Mouse (Mus musculus): ENCODE results near the gene Patj. TPM values are rescaled to one million over a fixed set of nuclear protein-coding genes. Genes with fewer than 3 reads are reported as not detected.

Gene Patj
- polyA plus RNA-seq, 1 experiment: not detected

DNA sequence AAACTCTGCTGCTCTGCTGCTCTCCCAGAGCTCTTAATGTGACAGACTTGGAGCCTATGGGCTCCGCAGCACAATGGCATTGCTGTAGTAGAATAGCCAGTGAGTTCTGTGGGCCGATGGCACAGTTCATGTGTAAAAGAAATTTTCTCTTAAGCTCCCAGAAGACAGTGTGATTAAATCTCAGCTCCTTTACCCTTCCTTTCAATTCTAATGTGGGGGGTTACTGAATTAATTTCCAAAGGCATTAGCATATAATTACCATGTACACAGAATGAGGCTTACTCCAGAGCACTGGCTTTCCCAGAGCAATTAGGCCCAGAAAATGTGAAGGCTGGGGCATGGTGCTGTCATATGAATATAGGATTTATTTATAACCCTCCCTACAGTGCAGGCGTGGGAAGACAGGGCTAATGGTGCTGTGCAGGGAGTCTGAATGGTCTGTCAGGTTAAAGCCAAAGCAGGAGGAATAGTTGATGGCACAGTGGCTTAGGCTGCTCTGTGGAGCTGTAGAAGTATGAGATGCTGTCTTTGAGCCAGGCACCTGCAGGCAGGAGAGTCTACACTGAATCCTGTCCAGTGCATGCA lies 182.5 kb downstream of the Patj start:
- no peak for TF ChIP-seq GATA1 (IDR thresholded peaks at IDR 0.05; ENCODE audit: low read length)

GRCm38 (mm10) chr4:98581456-98581855 lies 185.9 kb downstream of the Patj start:
- no peak for TF ChIP-seq GATA1 (IDR thresholded peaks at IDR 0.05; ENCODE audit: low read length)

GRCm38 (mm10) chr4:98584023-98584422 lies 188.4 kb downstream of the Patj start:
- no peak for TF ChIP-seq GATA1 (IDR thresholded peaks at IDR 0.05; ENCODE audit: low read length)

DNA sequence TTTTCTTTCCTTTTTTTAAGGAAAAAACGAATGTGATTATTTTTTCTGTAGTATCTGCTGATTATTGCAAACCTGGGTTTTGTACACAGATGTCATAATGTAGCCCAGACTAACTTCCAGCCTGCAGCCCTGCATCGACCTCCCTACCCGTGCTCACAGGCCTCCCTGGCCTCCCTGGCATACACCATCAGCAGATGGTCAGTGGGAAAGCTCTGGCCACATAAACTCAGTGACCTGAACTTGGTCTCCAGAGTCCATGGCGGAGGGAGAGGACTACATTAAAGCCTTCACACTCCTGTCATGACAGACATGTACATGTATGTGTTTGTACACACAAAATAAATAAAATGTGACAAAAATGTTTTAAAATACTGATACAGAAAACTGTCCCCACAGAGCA lies 190.7 kb downstream of the Patj start:
- TF ChIP-seq GATA1 (IDR thresholded peaks at IDR 0.05; ENCODE audit: low read length): no peak

- no peak for TF ChIP-seq GATA1 (IDR thresholded peaks at IDR 0.05; ENCODE audit: low read length)
These were observed 192.1 kb downstream of the Patj start for GRCm38 (mm10) chr4:98587686-98588085.

DNA sequence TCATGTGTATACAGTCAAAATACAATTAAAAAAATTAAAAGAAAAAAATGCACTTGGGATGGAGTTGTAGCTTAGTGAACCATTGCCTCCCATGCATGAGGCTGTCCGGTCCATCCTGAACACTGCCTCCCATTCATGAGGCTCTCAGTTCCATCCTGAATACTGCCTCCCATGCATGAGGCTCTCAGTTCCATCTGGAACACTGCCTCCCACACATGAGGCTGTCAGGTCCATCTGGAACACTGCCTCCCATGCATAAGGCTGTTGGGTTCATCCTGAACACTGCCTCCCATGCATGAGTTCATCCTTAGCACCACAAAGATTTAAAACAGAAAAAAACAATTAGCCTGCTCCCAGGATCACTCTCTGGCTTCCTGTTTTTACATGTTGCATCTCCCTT lies 198.4 kb downstream of the Patj start:
- TF ChIP-seq GATA1 (IDR thresholded peaks at IDR 0.05; ENCODE audit: low read length): no peak

DNA sequence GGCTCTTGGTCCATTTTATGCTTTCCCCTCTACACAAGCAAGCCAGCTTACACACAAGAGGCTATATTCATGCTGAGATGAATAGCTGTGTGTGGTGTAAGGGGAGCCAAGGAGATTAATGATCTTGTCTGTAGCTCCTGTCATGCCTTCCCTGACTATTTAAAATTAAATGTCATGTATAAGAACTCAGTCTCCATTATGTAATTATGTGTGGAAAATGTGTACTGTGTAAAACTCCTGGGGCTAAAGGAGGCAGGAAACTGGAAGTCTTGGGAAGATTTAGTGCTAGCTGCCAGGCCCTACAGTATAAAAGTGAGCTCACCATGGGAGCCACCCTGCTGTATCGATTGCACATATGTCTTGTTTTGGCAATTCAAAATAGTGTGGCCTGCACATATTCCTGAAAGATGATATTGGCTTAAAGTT lies 203.0 kb downstream of the Patj start:
- no peak for TF ChIP-seq GATA1 (IDR thresholded peaks at IDR 0.05; ENCODE audit: low read length)

DNA sequence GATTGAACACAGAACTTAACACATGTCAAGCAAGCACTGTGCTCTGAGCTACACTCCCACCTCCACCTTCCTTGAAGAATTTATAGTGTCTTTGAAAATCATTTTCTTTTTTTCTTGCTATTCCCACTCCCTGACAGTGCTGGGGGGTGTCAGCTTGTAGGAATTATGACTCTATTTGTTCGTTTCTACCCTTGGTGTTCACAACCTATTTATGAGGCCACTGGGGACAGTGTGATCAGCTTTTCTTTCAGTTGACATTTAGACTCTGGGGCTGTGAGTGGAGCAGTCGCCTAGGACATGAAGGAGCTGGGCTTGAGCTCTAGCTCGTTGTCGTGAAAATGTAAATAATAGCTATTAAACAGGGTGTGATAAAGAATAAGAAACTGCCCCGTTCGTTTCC lies 203.8 kb downstream of the Patj start:
- TF ChIP-seq GATA1 (IDR thresholded peaks at IDR 0.05; ENCODE audit: low read length): no peak

DNA sequence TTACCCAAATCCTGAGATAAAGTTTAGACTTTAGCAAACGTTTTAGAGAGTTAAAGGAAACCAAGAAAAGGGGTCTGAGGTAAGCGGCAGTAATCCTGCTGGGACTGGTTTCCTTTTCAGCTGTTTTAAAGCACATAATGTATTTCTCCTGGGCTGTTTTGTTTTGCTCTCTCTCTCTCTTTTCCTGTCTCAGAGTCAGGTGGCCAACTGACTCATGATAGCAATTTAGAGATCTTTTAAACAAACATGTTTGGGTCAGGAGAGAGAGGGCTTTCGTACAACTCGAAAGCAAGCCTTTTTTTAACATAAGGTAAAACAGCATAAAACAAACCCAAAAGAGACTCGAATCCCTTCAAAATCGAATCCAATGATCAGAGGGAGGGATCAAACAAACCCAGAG lies 207.5 kb downstream of the Patj start:
- no peak for TF ChIP-seq GATA1 (IDR thresholded peaks at IDR 0.05; ENCODE audit: low read length)

GRCm38 (mm10) chr4:98610501-98610900 lies 214.9 kb downstream of the Patj start:
- no peak for TF ChIP-seq GATA1 (IDR thresholded peaks at IDR 0.05; ENCODE audit: low read length)

DNA sequence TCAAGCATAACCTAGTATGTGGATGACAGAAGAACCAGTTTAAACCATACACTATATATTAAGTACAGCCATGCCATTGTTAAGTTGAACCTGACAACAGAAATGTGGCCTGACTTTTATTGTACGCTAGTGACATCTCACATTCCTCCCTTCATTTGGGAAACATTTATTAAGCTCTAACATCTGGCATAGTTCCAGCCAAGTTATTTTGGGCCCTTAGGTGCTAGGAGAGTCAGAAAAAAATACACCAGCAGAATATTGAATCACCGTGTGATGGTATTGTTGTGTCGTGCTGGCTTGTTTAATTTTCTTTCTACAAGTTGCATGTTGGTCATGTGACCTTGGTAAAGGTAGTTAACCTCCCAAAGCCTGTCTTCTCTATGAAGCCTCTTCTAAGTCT lies 218.8 kb downstream of the Patj start:
- no peak for TF ChIP-seq GATA1 (IDR thresholded peaks at IDR 0.05; ENCODE audit: low read length)

GRCm38 (mm10) chr4:98619199-98619598 lies 223.6 kb downstream of the Patj start:
- TF ChIP-seq GATA1 (IDR thresholded peaks at IDR 0.05; ENCODE audit: low read length): no peak

GRCm38 (mm10) chr4:98620986-98621784 lies 225.6 kb downstream of the Patj start:
- TF ChIP-seq GATA1 (IDR thresholded peaks at IDR 0.05; ENCODE audit: low read length): no peak

DNA sequence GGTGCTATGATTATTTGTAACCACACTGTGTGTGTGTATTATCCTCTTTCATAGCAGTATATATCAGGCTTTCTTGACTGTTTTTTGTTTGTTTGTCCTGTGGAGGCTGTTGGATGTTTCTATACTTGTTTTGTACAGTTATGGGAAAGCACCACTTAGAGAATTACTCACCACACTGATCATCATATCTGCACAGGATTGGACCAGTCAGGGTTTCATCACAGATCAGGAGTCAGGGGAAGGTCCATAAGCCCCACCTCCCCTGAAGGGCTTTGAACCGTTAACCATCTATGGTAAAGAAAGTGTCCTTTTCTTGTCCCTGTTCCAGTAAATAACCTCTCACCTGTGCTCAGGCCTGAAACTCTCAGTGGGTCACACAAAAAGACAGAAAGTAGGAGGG lies 226.6 kb downstream of the Patj start:
- TF ChIP-seq GATA1 (IDR thresholded peaks at IDR 0.05; ENCODE audit: low read length): no peak

GRCm38 (mm10) chr4:98622996-98623673 lies 227.6 kb downstream of the Patj start:
- no peak for TF ChIP-seq GATA1 (IDR thresholded peaks at IDR 0.05; ENCODE audit: low read length)

- no peak for TF ChIP-seq GATA1 (IDR thresholded peaks at IDR 0.05; ENCODE audit: low read length)
These were observed 232.7 kb downstream of the Patj start for GRCm38 (mm10) chr4:98628286-98628685.
